Mouse (Mus musculus): ENCODE measurements around the gene Thoc5.

Thoc5 gene

GRCm38 (mm10) chr11:4916068-4916467, 20.9 kb downstream of the Thoc5 start:
- DNase-seq: peak; percentile 79 to 81

- peak in 1 of 2 experiments; percentile 16 for DNase-seq
These were observed 26.2 kb downstream of the Thoc5 start for GRCm38 (mm10) chr11:4921281-4921680.

- DNase-seq: peak; percentile 34 to 35
These were observed 26.6 kb downstream of the Thoc5 start for GRCm38 (mm10) chr11:4921751-4922150.

GRCm38 (mm10) chr11:4927224-4927623, 32.1 kb downstream of the Thoc5 start:
- no peak for DNase-seq

GRCm38 (mm10) chr11:4931009-4931601, 36.0 kb downstream of the Thoc5 start:
- peak; percentile 51 to 69 for DNase-seq

- no peak for DNase-seq
These were observed 41.1 kb downstream of the Thoc5 start for GRCm38 (mm10) chr11:4936243-4936642.

- no peak for DNase-seq
These were observed 51.4 kb downstream of the Thoc5 start for GRCm38 (mm10) chr11:4946530-4946929.

- DNase-seq: peak; percentile 66 to 69
These were observed 52.1 kb downstream of the Thoc5 start for GRCm38 (mm10) chr11:4946947-4947812.

GRCm38 (mm10) chr11:4947813-4948174, 52.7 kb downstream of the Thoc5 start, which contains the start of gene Nefh:
Gene Nefh, minus strand, starts transcription at chr11:4948064.
- peak in 1 of 2 experiments; percentile 39 for DNase-seq

GRCm38 (mm10) chr11:4948792-4949191, 53.7 kb downstream of the Thoc5 start:
- no peak for DNase-seq

- peak in 1 of 2 experiments; percentile 42 for DNase-seq
These were observed 54.3 kb downstream of the Thoc5 start for GRCm38 (mm10) chr11:4949256-4950044.

- DNase-seq: no peak
These were observed 58.3 kb downstream of the Thoc5 start for GRCm38 (mm10) chr11:4953401-4953800.

- DNase-seq: no peak
These were observed 58.8 kb downstream of the Thoc5 start for GRCm38 (mm10) chr11:4953918-4954317.

- DNase-seq: no peak
These were observed 68.1 kb downstream of the Thoc5 start for GRCm38 (mm10) chr11:4963099-4963808.

- no peak for DNase-seq
These were observed 71.2 kb downstream of the Thoc5 start for GRCm38 (mm10) chr11:4966325-4966724.

GRCm38 (mm10) chr11:4966888-4967287, 71.8 kb downstream of the Thoc5 start:
- DNase-seq: no peak

- no peak for DNase-seq
These were observed 72.4 kb downstream of the Thoc5 start for GRCm38 (mm10) chr11:4967549-4967948.

- DNase-seq: peak; percentile 79 to 80
These were observed 73.3 kb downstream of the Thoc5 start for GRCm38 (mm10) chr11:4968376-4968775.

- DNase-seq: peak; percentile 70 to 77
These were observed 78.1 kb downstream of the Thoc5 start for GRCm38 (mm10) chr11:4972967-4973870.

GRCm38 (mm10) chr11:4973871-4974256, 78.7 kb downstream of the Thoc5 start:
- no peak for DNase-seq

- DNase-seq: no peak
These were observed 79.4 kb downstream of the Thoc5 start for GRCm38 (mm10) chr11:4974376-4975122.
